Mouse (Mus musculus): ENCODE results near the gene Ccdc137. TPM values are rescaled to one million over a fixed set of nuclear protein-coding genes. Genes with fewer than 3 reads are reported as not detected.

The Ccdc137 gene
- polyA plus RNA-seq, 1 experiment = 24.6 TPM

GRCm38 (mm10) chr11:120444106-120444505, 13.8 kb upstream of the Ccdc137 start:
- Histone ChIP-seq H3ac (ENCODE audit: control insufficient read depth, insufficient read length, low read depth) (no peak overlapping the region), H3K36me3 (ENCODE audit: control insufficient read depth, insufficient read depth) (no peaks in the 10 kb centered on the region), H3K4me3 (ENCODE audit: insufficient read depth, poor library complexity, severe bottlenecking) (no peak overlapping the region), H3K79me2 (ENCODE audit: control insufficient read depth, insufficient read depth) (no peaks in the 10 kb centered on the region), H3K27me3 (ENCODE audit: control insufficient read depth, insufficient read depth, insufficient read length) (peaks cover 14% of the 10 kb centered on the region), H3K79me3 (ENCODE audit: low read depth) (no peaks in the 10 kb centered on the region)
- TF ChIP-seq USF1 (IDR thresholded peaks at IDR 0.05; ENCODE audit: low read depth) = no peak
- no peak for TF ChIP-seq CEBPB (IDR thresholded peaks at IDR 0.05; ENCODE audit: low read depth)

- Histone ChIP-seq H3K27me3 (ENCODE audit: control insufficient read depth, insufficient read depth, insufficient read length) (peaks cover 6% of the 10 kb centered on the region), H3K79me3 (ENCODE audit: low read depth) (no peaks in the 10 kb centered on the region), H3K79me2 (ENCODE audit: control insufficient read depth, insufficient read depth) (no peaks in the 10 kb centered on the region), H3K36me3 (ENCODE audit: control insufficient read depth, insufficient read depth) (no peaks in the 10 kb centered on the region), H3ac (ENCODE audit: control insufficient read depth, insufficient read length, low read depth) (no peak overlapping the region), H3K4me3 (ENCODE audit: insufficient read depth, poor library complexity, severe bottlenecking) (no peak overlapping the region)
- TF ChIP-seq CEBPB (IDR thresholded peaks at IDR 0.05; ENCODE audit: low read depth) = no peak
- TF ChIP-seq MYOG (IDR thresholded peaks at IDR 0.05; ENCODE audit: control insufficient read depth, extremely low read depth, insufficient read length) = no peak
- TF ChIP-seq FOSL1 (IDR thresholded peaks at IDR 0.05; ENCODE audit: insufficient read depth, low read length, poor library complexity, severe bottlenecking) = no peak
- no peak for TF ChIP-seq CTCF (IDR thresholded peaks at IDR 0.05; ENCODE audit: control insufficient read depth, insufficient read depth, insufficient read length)
- TF ChIP-seq MAX (IDR thresholded peaks at IDR 0.05) = no peak
- TF ChIP-seq USF1 (IDR thresholded peaks at IDR 0.05; ENCODE audit: low read depth) = no peak
- TF ChIP-seq MYOD1 (IDR thresholded peaks at IDR 0.05; ENCODE audit: control insufficient read depth, insufficient read length, low read depth) = no peak
Observed at GRCm38 (mm10) chr11:120445475-120445874, 12.4 kb upstream of the Ccdc137 start.

GRCm38 (mm10) chr11:120447179-120447578, 10.7 kb upstream of the Ccdc137 start:
- peaks cover 4% of the 10 kb centered on the region for H3K27me3 ChIP-seq (ENCODE audit: control insufficient read depth, insufficient read depth, insufficient read length)
- no peak overlapping the region for H3K4me3 ChIP-seq (ENCODE audit: insufficient read depth, poor library complexity, severe bottlenecking)
- no peaks in the 10 kb centered on the region for H3K36me3 ChIP-seq (ENCODE audit: control insufficient read depth, insufficient read depth)
- TF ChIP-seq MYOG (IDR thresholded peaks at IDR 0.05; ENCODE audit: control insufficient read depth, extremely low read depth, insufficient read length) = no peak
- TF ChIP-seq CEBPB (IDR thresholded peaks at IDR 0.05; ENCODE audit: low read depth) = no peak
- no peak for TF ChIP-seq FOSL1 (IDR thresholded peaks at IDR 0.05; ENCODE audit: insufficient read depth, low read length, poor library complexity, severe bottlenecking)
- TF ChIP-seq MAX (IDR thresholded peaks at IDR 0.05) = no peak
- TF ChIP-seq MYOD1 (IDR thresholded peaks at IDR 0.05; ENCODE audit: control insufficient read depth, insufficient read length, low read depth) = no peak
- no peak for TF ChIP-seq CTCF (IDR thresholded peaks at IDR 0.05; ENCODE audit: control insufficient read depth, insufficient read depth, insufficient read length)
- no peaks in the 10 kb centered on the region for H3K79me3 ChIP-seq (ENCODE audit: low read depth)
- no peak overlapping the region for H3ac ChIP-seq (ENCODE audit: control insufficient read depth, insufficient read length, low read depth)
- H3K79me2 ChIP-seq (ENCODE audit: control insufficient read depth, insufficient read depth) = no peaks in the 10 kb centered on the region

GRCm38 (mm10) chr11:120452246-120452645, 5.7 kb upstream of the Ccdc137 start:
- H3ac ChIP-seq (ENCODE audit: control insufficient read depth, insufficient read length, low read depth) = no peak overlapping the region
- H3K79me2 ChIP-seq (ENCODE audit: control insufficient read depth, insufficient read depth) = peaks cover 12% of the 10 kb centered on the region
- H3K36me3 ChIP-seq (ENCODE audit: control insufficient read depth, insufficient read depth) = no peaks in the 10 kb centered on the region
- TF ChIP-seq MAX (IDR thresholded peaks at IDR 0.05) = no peak
- TF ChIP-seq CEBPB (IDR thresholded peaks at IDR 0.05; ENCODE audit: low read depth) = no peak
- no peak for TF ChIP-seq USF1 (IDR thresholded peaks at IDR 0.05; ENCODE audit: low read depth)
- no peak for TF ChIP-seq MYOG (IDR thresholded peaks at IDR 0.05; ENCODE audit: control insufficient read depth, extremely low read depth, insufficient read length)
- TF ChIP-seq FOSL1 (IDR thresholded peaks at IDR 0.05; ENCODE audit: insufficient read depth, low read length, poor library complexity, severe bottlenecking) = no peak
- TF ChIP-seq CTCF (IDR thresholded peaks at IDR 0.05; ENCODE audit: control insufficient read depth, insufficient read depth, insufficient read length) = no peak
- TF ChIP-seq MYOD1 (IDR thresholded peaks at IDR 0.05; ENCODE audit: control insufficient read depth, insufficient read length, low read depth) = no peak
- H3K79me3 ChIP-seq (ENCODE audit: low read depth) = no peaks in the 10 kb centered on the region
- H3K27me3 ChIP-seq (ENCODE audit: control insufficient read depth, insufficient read depth, insufficient read length) = peaks cover 4% of the 10 kb centered on the region
- H3K4me3 ChIP-seq (ENCODE audit: insufficient read depth, poor library complexity, severe bottlenecking) = no peak overlapping the region

GRCm38 (mm10) chr11:120453306-120453705, 4.6 kb upstream of the Ccdc137 start, which contains the start of gene Pde6g:
Gene Pde6g, minus strand, starts transcription at chr11:120453500.
- H3ac ChIP-seq (ENCODE audit: control insufficient read depth, insufficient read length, low read depth) = no peak within 1 kb of the TSS
- TF ChIP-seq FOSL1 (IDR thresholded peaks at IDR 0.05; ENCODE audit: insufficient read depth, low read length, poor library complexity, severe bottlenecking) = no peak
- TF ChIP-seq MYOD1 (IDR thresholded peaks at IDR 0.05; ENCODE audit: control insufficient read depth, insufficient read length, low read depth) = no peak
- TF ChIP-seq MAX (IDR thresholded peaks at IDR 0.05) = no peak
- H3K27me3 ChIP-seq (ENCODE audit: control insufficient read depth, insufficient read depth, insufficient read length) = peaks cover 4% of the 10 kb centered on the region
- H3K79me3 ChIP-seq (ENCODE audit: low read depth) = peaks cover 2% of the 10 kb centered on the region
- no peak within 1 kb of the TSS for H3K4me3 ChIP-seq (ENCODE audit: insufficient read depth, poor library complexity, severe bottlenecking)
- no peaks in the 10 kb centered on the region for H3K36me3 ChIP-seq (ENCODE audit: control insufficient read depth, insufficient read depth)
- H3K79me2 ChIP-seq (ENCODE audit: control insufficient read depth, insufficient read depth) = peaks cover 23% of the 10 kb centered on the region

GRCm38 (mm10) chr11:120454965-120455364, 3.0 kb upstream of the Ccdc137 start:
- peaks cover 18% of the 10 kb centered on the region for H3K79me3 ChIP-seq (ENCODE audit: low read depth)
- no peak for TF ChIP-seq FOSL1 (IDR thresholded peaks at IDR 0.05; ENCODE audit: insufficient read depth, low read length, poor library complexity, severe bottlenecking)
- TF ChIP-seq USF1 (IDR thresholded peaks at IDR 0.05; ENCODE audit: low read depth) = no peak
- TF ChIP-seq CTCF (IDR thresholded peaks at IDR 0.05; ENCODE audit: control insufficient read depth, insufficient read depth, insufficient read length) = no peak
- no peak for TF ChIP-seq MAX (IDR thresholded peaks at IDR 0.05)
- no peak for TF ChIP-seq CEBPB (IDR thresholded peaks at IDR 0.05; ENCODE audit: low read depth)
- no peak for TF ChIP-seq MYOD1 (IDR thresholded peaks at IDR 0.05; ENCODE audit: control insufficient read depth, insufficient read length, low read depth)
- no peak for TF ChIP-seq MYOG (IDR thresholded peaks at IDR 0.05; ENCODE audit: control insufficient read depth, extremely low read depth, insufficient read length)
- peaks cover 39% of the 10 kb centered on the region for H3K79me2 ChIP-seq (ENCODE audit: control insufficient read depth, insufficient read depth)
- no peak overlapping the region for H3ac ChIP-seq (ENCODE audit: control insufficient read depth, insufficient read length, low read depth)
- peaks cover 4% of the 10 kb centered on the region for H3K27me3 ChIP-seq (ENCODE audit: control insufficient read depth, insufficient read depth, insufficient read length)
- peaks cover 9% of the 10 kb centered on the region for H3K36me3 ChIP-seq (ENCODE audit: control insufficient read depth, insufficient read depth)
- H3K4me3 ChIP-seq (ENCODE audit: insufficient read depth, poor library complexity, severe bottlenecking) = peak overlapping the region; percentile 12

Data from C2C12 (cell line).